Mouse (Mus musculus): ENCODE measurements around the gene 1700017D01Rik.

Gene 1700017D01Rik

DNA sequence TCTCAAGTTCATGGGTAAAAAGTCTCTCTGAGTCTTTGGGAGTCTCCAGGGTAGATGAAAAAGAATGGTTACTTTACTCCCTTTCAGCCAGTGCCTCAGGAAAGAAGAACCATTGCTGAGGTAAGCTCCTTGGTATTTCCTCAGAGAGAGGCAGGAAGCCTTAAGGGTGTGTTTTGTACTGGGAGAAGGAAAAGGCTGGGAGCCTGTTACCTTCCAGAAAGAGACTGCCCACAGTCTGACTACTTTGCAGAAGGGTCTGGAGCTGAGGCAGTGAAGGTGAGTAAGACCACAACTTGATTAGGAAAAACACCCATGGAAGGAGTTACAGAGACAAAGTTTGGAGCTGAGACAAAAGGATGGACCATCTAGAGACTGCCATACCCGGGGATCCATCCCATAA lies 82.2 kb downstream of the 1700017D01Rik start:
- no peak for DNase-seq (ENCODE audit: low spot score in 2 of 2)

DNA sequence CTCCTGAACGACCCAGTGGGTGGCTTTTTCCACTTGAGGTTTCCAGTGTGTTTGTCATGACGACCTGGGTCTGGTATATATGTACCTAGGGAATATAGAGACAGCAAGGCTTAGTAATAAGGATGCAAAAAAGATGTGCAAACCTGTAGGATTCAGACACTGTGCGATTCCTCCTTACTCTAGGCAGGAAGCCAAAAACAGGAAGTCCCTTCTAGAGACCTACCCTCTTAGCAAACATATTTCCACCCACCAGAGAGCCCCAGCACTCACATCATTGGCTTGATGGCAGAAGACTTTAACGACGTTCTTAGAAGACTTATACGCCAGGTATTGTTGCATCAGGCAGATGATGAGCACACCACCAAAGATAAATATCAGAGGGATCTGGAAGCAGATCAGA lies 82.7 kb downstream of the 1700017D01Rik start:
- no peak for DNase-seq (ENCODE audit: low spot score in 2 of 2)
